Mouse (Mus musculus): ENCODE data around the gene Zfp654.

Zfp654 gene

DNA sequence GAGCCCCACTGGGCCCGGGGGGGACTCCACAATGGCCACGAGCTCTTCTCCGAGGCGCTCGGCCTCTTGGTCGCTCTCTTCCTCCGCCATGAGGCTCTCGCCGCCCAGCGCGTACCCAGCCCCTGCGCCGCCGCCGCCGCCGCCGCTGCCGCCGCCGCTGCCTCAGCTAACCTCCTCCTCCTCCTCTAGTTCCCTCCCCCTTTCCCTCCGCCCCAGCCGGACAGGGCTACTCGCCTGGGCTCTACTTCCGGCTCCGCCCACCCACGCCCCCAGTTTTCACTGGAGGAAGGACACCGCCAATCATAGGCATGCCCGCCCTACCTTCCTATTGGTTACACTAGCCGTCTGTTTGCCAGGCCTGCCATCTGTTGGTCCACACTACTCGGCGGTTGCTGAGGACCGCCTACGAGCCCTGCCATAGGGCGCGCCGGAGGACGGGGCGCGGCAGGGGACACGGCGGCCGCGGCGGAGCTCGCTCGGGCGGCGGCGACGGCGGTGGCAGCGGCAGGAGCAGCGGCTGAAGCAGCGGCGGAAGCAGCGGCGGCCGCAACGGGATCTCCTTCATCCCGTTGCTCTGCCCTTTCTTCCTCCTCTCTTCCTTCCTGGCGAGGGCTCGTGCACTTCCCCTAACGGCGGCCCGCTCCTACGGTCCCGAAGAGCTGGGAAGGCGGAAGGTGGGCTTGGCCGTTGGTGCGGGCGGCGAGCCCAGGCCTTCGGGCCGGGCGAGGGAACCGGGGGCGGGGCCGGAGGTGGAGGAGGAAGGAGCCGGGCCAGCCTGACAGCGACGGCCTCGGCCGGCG is at the start of gene Zfp654, which contains the start of gene Cggbp1:
TSS of gene Zfp654 (minus strand) at position 90 of the 800 bp plus-strand sequence.
TSS of gene Cggbp1 (plus strand) at position 434 of the 800 bp plus-strand sequence.
- peak; percentile 28; the same call in 1 of the 2 replicates for TF ChIP-seq GATA4 (IDR thresholded peaks at IDR 0.05; ENCODE audit: insufficient replicate concordance, low read length)

DNA sequence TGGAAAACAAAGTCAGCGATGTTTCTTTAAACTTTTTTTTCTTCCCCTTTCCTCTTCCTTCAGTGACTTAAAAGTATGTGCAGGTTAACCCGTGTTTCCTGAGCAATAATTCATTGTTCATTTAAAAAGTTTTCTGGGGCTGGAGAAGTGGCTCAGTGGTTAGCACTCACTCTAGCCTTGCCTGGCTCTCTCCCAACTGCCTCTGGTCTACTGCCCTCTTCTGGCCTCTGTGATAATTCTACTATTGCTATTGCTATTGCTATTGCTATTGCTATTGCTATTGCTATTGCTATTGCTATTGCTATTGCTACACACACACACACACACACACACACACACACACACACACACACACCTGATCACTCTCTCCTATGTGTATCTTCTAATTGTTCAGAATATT is 47.6 kb upstream of the Zfp654 start:
- no peak for TF ChIP-seq GATA4 (IDR thresholded peaks at IDR 0.05; ENCODE audit: insufficient replicate concordance, low read length)

DNA sequence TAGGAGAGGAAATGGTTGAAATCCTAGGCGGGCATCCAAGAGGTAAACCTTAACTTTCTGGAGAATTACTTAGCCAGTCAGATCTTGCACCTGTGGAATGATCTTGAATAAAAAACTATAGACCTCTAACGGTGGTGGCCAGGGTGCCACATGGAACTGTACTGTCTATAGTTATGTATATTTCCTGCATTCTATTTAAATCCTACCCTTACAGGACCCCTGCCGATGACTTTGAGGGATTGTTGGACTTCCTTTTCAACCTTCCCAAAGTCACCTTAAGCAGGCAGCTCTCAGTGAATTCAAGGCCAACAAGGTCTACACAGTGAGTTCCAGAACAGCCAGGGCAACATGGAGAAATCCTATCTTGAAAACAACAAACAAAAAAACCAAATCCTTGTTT is 38.0 kb upstream of the Zfp654 start:
- TF ChIP-seq GATA4 (IDR thresholded peaks at IDR 0.05; ENCODE audit: insufficient replicate concordance, low read length): no peak

DNA sequence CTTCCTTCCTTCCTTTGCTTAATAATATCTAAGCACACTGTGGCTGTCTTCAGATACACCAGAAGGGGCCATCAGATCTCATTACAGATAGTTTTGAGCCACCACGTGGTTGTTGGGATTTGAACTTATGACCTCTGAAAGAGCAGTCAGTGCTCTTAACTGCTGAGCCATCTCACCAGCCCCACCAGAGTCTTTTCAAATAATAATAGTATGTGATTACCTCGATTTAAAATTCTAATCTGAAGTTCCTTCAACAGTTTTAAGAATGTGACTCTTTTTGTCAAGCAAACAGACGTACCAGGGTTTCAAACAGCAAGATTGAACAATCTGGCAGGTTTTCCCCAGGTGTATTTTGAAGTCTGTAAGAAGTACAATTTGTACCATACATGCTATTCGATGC is 34.1 kb upstream of the Zfp654 start:
- no peak for TF ChIP-seq GATA4 (IDR thresholded peaks at IDR 0.05; ENCODE audit: insufficient replicate concordance, low read length)

DNA sequence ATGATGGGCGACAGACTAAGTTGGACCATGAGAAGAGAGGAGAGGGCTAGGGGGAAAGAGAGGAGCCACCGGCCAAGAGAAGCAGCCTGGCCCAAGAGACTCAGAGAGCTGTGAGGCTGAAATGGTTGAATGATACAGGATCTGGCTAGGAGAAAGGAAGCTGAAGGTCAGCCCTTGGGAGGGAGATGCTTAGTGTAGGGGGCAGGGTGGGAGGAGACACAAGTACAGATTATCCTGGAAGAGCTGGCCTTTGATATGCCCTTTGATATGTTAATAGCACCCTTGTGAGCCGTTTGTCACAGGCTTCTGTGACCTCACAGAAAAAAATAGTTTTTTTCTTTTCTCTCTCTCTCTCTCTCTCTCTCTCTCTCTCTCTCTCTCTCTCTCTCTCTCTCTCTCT is 33.7 kb upstream of the Zfp654 start:
- no peak for TF ChIP-seq GATA4 (IDR thresholded peaks at IDR 0.05; ENCODE audit: insufficient replicate concordance, low read length)

DNA sequence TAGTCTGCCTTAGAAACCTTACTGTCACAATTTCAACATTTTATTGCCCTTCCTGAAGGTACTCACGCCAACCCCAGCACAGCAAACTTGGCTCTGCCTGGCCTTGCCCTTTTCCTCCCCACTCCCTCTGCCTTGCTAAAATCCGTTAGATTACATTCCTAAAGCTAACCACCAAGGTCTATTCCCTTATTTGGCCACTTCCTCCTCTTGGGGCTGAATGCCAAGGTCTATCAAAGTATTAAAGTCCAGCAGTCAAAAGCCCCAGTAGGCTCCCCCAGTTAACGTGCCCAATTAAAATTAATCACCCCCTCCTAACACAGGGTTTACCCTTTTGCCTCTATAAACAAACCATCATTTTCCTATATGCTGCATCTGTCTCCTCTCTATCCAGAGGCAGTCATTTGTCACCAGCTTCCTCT is 33.0 kb upstream of the Zfp654 start:
- no peak for TF ChIP-seq GATA4 (IDR thresholded peaks at IDR 0.05; ENCODE audit: insufficient replicate concordance, low read length)

DNA sequence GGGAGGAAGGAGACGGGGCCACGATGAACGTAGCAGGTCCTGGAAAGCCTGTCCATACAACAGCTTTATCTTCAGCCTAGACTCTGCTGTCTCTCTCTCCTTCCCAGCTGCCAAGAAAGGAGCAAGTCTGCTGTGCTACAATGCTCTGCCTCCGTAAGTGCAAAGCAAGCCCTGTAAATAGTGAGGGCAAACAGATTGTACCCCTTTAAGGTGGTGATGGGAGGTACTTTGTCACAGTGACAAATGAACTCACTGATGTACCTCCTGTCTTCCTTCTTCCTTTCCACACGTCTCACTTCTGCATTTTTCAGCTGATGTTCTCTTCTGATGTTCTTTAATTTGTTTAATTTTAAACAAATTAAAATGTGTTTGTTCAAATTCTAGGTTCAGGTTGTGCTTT is 32.4 kb upstream of the Zfp654 start:
- no peak for TF ChIP-seq GATA4 (IDR thresholded peaks at IDR 0.05; ENCODE audit: insufficient replicate concordance, low read length)

DNA sequence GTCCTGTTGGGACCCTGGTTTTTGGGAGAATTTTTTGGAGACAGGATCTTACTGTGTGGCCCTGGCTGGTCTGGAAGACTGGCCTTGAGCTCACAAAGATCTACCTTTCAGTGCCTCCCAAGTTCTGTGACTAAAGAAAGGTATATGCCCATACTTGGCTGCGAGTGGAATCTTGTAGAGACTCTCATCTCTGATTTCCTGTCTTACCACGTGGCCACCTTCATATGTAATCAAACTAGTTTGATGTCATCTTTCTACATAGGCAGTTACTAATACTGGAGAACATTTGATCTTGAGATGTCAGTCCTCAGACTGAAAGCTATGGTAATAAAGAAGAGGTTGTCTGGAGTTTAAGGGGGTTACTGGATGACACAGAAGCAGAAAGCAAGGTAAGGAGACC is 30.0 kb upstream of the Zfp654 start:
- TF ChIP-seq GATA4 (IDR thresholded peaks at IDR 0.05; ENCODE audit: insufficient replicate concordance, low read length): no peak

DNA sequence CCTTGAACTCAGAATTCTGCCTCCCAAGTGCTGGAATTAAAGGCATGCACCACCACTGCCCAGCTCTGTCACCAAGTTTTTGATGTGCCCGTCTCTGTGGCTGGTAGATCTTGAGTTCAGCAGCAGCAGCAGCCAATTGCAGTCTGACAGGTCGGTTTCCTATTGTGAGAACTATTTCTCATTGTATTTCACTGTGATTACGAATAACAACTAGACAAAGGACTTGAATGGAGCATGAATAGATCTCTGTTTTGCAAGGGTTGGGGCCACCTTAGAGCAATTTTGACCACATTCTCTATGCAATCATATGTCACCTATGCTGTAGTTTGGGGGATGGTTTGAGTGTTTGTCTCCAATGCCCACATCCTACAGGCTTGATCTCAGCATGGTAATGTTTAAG is 29.5 kb upstream of the Zfp654 start:
- TF ChIP-seq GATA4 (IDR thresholded peaks at IDR 0.05; ENCODE audit: insufficient replicate concordance, low read length): no peak

DNA sequence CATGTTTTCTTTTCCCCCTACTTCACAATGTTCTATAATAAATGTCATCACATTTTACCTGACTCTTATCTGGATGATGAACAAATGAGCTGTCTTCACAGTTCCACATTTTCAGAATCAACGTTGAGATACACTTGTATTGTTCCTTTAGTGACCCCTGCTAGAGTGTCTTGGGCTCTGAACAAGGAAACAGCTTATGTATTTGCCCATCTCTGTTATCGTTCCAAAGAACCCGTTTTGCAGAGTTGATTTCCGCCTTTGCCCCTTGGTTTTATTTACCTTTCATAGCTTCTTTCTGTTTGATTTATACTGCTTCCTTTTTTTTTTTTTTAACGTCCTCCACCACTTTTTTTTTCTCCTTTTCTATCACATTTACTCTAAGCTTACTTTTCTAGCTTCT is 28.3 kb upstream of the Zfp654 start:
- TF ChIP-seq GATA4 (IDR thresholded peaks at IDR 0.05; ENCODE audit: insufficient replicate concordance, low read length): no peak

DNA sequence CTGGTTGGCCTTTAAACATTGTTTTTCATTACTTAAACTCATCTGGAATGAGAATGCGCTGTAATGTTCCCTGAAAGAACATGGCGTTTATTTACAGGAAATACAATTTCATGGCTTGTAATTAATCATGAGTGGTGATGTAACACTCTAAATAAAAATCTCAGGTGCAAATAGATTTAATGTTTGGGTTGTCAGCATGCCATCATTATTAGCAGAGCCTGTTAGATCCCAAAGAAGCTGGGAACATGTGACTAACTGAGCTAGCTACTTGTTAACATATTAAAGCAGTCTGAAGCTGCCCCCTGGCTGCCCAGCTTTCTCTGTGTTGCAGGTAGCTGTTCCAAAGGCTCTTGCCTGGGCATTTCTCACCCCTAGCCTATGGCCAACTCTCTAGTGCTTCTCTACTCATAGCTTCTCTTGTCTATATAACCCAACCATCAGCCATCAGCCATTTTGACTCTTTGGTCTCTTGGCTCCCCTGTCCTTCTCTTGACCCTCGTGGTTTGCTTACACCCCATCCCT is 27.2 kb upstream of the Zfp654 start:
- no peak for TF ChIP-seq GATA4 (IDR thresholded peaks at IDR 0.05; ENCODE audit: insufficient replicate concordance, low read length)

DNA sequence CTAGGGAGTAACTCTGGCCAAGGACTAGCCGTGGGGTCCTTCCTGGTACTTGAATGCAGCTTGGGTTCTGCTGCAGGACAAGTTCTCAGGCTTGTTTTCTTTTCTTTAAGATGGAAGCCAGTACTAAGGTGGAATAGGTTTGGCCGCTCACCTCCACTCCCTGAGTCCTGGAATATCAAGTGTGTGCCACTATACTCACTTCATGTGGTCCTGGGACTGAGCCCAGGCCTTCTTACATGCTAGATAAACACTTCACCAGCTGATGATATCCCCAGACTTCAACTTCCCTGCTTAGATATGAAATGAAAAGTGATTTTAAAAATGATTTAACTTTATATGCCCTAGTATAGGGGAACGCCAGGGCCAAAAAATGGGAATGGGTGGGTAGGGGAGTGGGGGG is 25.9 kb upstream of the Zfp654 start:
- TF ChIP-seq GATA4 (IDR thresholded peaks at IDR 0.05; ENCODE audit: insufficient replicate concordance, low read length): no peak

DNA sequence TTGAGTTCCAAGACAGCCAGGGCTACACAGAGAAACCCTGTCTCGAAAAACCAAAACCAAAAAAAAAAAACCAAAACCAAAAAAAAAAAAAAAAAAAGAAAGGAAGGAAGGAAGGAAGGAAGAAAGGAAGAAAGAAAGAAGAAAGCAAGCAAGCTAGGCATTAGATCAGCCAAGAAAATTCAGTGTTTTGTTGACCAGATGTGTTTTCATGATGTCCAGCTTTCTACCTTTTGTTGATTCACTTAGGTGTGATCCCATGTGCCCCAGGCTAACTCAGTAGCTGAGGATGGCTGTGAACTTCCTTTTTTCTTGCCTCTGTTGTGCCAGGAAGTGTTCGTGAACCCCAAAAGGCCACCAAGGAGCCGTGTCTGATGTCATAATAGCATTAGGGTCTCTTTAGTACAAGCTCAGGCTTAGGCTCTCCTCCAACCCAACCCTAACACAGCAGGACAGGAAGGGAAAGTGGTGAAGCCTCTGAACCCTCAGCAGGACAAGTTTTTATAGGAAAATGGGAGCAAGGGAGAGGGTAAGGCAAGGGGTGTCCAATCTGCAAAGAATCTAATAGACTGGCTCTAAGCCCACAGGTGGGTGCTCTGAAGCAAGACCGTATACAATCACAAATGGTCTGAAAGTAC is 25.3 kb upstream of the Zfp654 start:
- no peak for TF ChIP-seq GATA4 (IDR thresholded peaks at IDR 0.05; ENCODE audit: insufficient replicate concordance, low read length)

DNA sequence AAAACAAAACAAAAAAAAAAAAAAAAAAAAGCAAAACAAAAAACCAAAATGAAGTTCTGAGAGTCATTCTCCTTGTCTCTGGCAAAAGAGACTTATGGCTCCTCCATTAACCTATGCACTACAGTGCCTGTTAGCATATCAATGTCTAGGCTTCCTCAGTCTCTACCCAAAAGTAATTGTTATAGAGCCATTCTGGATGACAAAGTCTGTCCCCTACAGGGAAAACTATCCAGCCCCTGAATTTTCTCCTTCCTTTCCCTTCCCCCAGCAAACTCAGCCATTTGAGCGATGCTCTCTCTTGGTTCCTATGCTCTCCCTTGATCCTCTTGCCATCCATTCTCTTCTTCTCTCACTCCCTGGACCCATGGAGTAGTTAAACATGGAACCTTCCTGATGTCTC is 24.4 kb upstream of the Zfp654 start:
- no peak for TF ChIP-seq GATA4 (IDR thresholded peaks at IDR 0.05; ENCODE audit: insufficient replicate concordance, low read length)

DNA sequence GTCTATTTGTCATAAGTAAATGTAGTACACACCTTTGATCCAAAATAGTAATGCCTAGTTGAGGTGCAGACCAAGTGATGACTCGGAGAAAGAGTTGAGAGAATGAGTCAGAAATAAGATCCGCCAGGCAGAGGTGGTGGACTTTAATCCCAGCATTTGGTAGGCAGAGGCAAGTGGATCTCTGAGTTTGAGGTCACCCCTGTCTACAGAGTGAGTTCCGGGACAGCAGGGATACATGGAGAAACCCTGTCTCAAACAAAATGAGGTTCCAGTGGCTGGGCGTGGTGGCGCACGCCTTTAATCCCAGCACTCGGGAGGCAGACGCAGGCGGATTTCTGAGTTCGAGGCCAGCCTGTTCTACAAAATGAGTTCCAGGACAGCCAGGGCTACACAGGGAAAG is 23.9 kb upstream of the Zfp654 start:
- TF ChIP-seq GATA4 (IDR thresholded peaks at IDR 0.05; ENCODE audit: insufficient replicate concordance, low read length): no peak
